Mouse (Mus musculus): ENCODE results near the gene Dcaf1. TPM values are rescaled to one million over a fixed set of nuclear protein-coding genes. Genes with fewer than 3 reads are reported as not detected.

The Dcaf1 gene
- polyA plus RNA-seq, 1 experiment, result 26.2 TPM

DNA sequence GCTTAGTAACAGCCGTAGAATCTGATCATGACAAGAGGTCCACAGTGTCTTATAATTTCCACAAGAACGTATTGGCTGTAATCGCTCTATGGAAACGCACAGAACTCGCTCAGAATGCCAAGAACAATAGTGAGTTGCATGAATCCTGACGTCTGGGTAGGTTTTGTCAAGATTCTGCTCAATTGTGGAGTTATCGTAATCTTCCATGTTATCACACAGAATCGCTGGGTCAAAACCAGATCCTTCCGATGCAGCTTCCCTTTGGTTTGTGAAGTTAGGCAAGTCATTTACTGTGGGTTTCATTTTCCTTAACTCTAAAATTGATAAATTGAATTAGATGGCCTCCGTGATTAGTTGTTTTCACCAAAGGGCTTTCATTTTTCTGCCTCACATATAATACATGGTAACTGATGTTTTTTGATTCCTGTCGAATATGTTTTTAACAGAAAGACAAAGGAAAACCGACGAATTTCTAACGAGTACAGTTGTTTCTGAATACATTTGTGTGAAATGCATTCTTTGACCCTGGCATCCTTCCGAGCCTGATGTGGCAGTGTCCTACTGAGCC lies 540 bp upstream of the Dcaf1 start:
- 35% methylated on average over 15 of the region's 15 CpGs for WGBS
- Histone ChIP-seq H3K4me3 (replicated peaks; ENCODE audit: insufficient read depth, low read depth, low read length) (peak overlapping the region; percentile 62), H3K4me1 (ENCODE audit: control insufficient read depth, insufficient read depth, low read length) (peaks cover 2% of the 10 kb centered on the region; the same call in 1 of the 2 replicates), H3K27me3 (ENCODE audit: control insufficient read depth, insufficient read depth, low read length) (no peaks in the 10 kb centered on the region), H3K27ac (ENCODE audit: insufficient read depth, low read length) (no peak overlapping the region)
- TF ChIP-seq POLR2A (IDR thresholded peaks at IDR 0.05; ENCODE audit: borderline replicate concordance, insufficient read depth, low read length) (no peak; the same call in 1 of the 2 replicates), CTCF (IDR thresholded peaks at IDR 0.05; ENCODE audit: borderline replicate concordance, insufficient read depth, low read depth, low read length) (no peak)
- peak; percentile 14 to 19 for DNase-seq

DNA sequence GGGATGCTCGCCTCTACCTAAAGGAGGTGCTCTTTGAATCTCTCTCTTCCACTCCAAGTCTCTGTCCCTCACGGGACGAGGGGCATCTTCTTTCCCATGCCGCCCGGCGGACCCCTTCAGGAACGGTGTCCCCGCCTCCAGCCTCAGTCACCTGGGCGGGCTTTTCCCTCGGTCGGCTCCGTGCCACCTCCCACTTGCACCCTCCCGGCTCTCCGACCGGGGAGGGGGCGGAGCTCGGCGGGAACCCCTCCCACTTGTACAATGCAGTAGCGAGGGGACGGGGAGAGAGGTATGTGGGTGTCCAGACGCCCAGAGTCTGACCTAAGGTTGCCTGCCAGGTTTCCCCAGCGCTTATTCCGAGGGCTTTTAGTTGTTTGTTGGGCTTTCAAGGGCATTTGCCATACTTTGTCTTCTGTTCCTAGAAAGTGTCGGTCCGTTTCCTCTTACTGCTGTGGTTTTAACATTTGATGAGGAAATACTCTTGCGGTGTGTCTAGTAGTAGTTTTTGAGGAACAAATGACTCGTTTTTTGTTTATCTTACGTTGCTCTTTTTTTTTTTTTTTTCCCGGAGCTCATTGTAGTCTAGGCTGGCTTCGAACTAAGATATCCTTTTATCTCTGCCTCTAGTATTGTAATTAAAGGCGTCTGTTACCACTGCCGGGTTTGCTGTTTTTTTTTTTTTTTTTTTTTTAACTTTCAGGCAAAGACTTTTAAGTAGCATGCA lies 869 bp downstream of the Dcaf1 start:
- peak; percentile 70 to 72 for DNase-seq
- WGBS, result 2% methylated on average over 32 of the region's 32 CpGs
- TF ChIP-seq CTCF (IDR thresholded peaks at IDR 0.05; ENCODE audit: borderline replicate concordance, insufficient read depth, low read depth, low read length), result no peak
- no peak for TF ChIP-seq POLR2A (IDR thresholded peaks at IDR 0.05; ENCODE audit: borderline replicate concordance, insufficient read depth, low read length)
- Histone ChIP-seq H3K27ac (ENCODE audit: insufficient read depth, low read length) (no peak overlapping the region), H3K4me3 (replicated peaks; ENCODE audit: insufficient read depth, low read depth, low read length) (peak overlapping the region; percentile 62), H3K4me1 (ENCODE audit: control insufficient read depth, insufficient read depth, low read length) (peaks cover 2% of the 10 kb centered on the region; the same call in 1 of the 2 replicates), H3K27me3 (ENCODE audit: control insufficient read depth, insufficient read depth, low read length) (no peaks in the 10 kb centered on the region)

DNA sequence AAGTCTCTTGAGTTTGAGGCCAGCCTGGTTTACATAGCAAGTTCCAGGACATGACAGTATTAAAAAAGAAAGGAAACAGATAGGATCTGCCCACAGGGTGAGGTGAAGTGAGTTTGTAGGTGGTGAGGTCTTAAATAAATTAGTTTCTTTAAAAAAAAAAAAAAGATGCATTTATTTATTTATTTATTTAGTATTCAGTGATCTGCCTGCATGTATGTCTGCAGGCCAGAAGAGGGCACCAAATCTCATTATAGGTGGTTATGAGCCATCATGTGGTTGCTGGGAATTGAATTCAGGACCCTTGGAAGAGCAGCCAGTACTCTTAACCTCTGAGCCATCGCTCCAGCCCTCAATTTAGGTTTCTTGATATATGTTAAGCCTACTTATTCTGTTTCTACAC lies 18.9 kb downstream of the Dcaf1 start:
- WGBS, result 96% methylated on average over 1 of the region's 1 CpGs
- Histone ChIP-seq H3K4me3 (replicated peaks; ENCODE audit: insufficient read depth, low read depth, low read length) (no peak overlapping the region), H3K4me1 (ENCODE audit: control insufficient read depth, insufficient read depth, low read length) (no peaks in the 10 kb centered on the region), H3K27ac (ENCODE audit: insufficient read depth, low read length) (no peak overlapping the region), H3K27me3 (ENCODE audit: control insufficient read depth, insufficient read depth, low read length) (no peaks in the 10 kb centered on the region)
- TF ChIP-seq POLR2A (IDR thresholded peaks at IDR 0.05; ENCODE audit: borderline replicate concordance, insufficient read depth, low read length) (no peak), CTCF (IDR thresholded peaks at IDR 0.05; ENCODE audit: borderline replicate concordance, insufficient read depth, low read depth, low read length) (no peak)
- DNase-seq, result no peak

DNA sequence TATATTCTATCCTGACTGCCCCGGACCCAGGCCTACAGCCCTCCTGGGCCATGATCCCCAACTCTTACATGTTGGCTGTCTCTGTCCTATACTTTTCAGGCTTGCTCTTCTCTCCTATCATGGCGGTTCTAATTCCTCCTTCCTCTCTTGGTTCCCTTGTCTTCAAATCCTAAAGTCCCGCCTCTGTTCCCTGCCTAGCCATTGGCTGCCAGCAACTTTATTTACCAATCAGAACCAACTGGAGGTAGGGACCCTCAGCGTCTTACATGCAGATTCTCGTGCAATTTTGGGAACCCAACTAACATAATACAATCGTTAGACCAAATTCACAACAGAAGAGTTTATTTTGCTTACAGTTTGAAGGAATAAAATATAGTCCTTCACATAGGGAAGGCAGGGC lies 21.1 kb downstream of the Dcaf1 start:
- TF ChIP-seq CTCF (IDR thresholded peaks at IDR 0.05; ENCODE audit: borderline replicate concordance, insufficient read depth, low read depth, low read length) (no peak), POLR2A (IDR thresholded peaks at IDR 0.05; ENCODE audit: borderline replicate concordance, insufficient read depth, low read length) (no peak)
- Histone ChIP-seq H3K4me3 (replicated peaks; ENCODE audit: insufficient read depth, low read depth, low read length) (no peak overlapping the region), H3K4me1 (ENCODE audit: control insufficient read depth, insufficient read depth, low read length) (no peaks in the 10 kb centered on the region), H3K27me3 (ENCODE audit: control insufficient read depth, insufficient read depth, low read length) (no peaks in the 10 kb centered on the region), H3K27ac (ENCODE audit: insufficient read depth, low read length) (no peak overlapping the region)
- WGBS, result 90% methylated on average over 6 of the region's 6 CpGs
- no peak for DNase-seq

DNA sequence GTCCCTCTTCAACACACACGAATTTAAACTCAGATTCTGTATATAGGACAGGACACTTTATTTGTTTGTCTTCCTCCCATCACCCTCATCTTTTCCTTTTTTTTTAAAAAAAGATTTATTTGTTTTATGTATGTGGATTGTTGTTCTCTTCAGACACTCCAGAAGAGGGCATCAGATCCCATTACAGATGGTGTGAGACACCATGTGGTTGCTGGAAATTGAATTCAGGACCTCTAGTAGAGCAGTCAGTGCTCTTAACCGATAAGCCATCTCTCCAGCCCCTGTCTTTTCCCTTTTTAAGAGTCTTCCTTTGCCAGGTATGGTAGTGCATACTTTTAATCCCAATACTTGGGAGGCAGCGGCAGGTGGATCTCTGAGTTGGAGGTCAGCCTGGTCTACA lies 35.0 kb downstream of the Dcaf1 start:
- TF ChIP-seq POLR2A (IDR thresholded peaks at IDR 0.05; ENCODE audit: borderline replicate concordance, insufficient read depth, low read length) (no peak), CTCF (IDR thresholded peaks at IDR 0.05; ENCODE audit: borderline replicate concordance, insufficient read depth, low read depth, low read length) (no peak)
- H3K27ac ChIP-seq (ENCODE audit: insufficient read depth, low read length), result no peak overlapping the region
- 74% methylated on average over 3 of the region's 3 CpGs for WGBS
- no peaks in the 10 kb centered on the region for H3K27me3 ChIP-seq (ENCODE audit: control insufficient read depth, insufficient read depth, low read length)
- no peak overlapping the region for H3K4me3 ChIP-seq (replicated peaks; ENCODE audit: insufficient read depth, low read depth, low read length)
- no peaks in the 10 kb centered on the region for H3K4me1 ChIP-seq (ENCODE audit: control insufficient read depth, insufficient read depth, low read length)
- no peak for DNase-seq

DNA sequence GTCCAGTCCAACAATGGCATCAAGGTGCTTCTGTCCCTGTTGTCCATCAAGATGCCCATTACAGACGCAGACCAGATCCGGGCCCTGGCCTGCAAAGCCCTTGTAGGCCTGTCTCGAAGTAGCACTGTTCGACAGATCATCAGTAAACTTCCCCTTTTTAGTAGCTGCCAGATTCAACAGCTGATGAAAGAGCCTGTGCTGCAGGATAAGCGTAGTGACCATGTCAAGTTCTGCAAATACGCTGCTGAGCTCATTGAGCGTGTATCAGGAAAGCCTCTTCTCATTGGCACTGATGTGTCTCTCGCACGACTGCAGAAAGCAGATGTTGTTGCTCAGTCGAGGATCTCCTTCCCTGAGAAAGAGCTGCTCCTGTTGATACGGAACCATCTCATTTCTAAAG lies 36.4 kb downstream of the Dcaf1 start:
- no peak for DNase-seq
- TF ChIP-seq CTCF (IDR thresholded peaks at IDR 0.05; ENCODE audit: borderline replicate concordance, insufficient read depth, low read depth, low read length), result no peak
- TF ChIP-seq POLR2A (IDR thresholded peaks at IDR 0.05; ENCODE audit: borderline replicate concordance, insufficient read depth, low read length), result no peak

DNA sequence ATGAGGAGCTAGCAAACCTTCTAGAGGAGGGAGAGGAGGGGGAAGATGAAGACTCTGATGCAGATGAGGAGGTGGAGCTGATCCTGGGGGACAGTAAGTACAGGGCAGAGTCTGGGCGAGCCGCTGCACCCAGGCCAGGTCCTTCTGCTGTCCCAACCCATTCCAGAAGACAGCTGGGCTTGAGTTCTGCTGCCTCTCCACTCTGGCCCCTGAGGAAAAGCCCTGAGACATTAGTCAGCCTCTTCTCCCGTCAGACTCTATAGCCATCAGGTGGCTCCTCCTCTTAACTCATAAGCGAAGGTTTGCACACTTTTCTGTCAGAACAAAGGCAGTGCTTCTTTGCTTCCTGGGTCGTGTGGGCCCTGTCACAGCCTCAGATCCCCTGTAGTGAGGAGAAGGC lies 52.5 kb downstream of the Dcaf1 start:
- WGBS, result 79% methylated on average over 5 of the region's 5 CpGs

More for the DNA sequence above, 36.4 kb downstream of the Dcaf1 start:
- no peaks in the 10 kb centered on the region for H3K27me3 ChIP-seq (ENCODE audit: control insufficient read depth, insufficient read depth, low read length)
- H3K4me1 ChIP-seq (ENCODE audit: control insufficient read depth, insufficient read depth, low read length), result no peaks in the 10 kb centered on the region
- H3K4me3 ChIP-seq (replicated peaks; ENCODE audit: insufficient read depth, low read depth, low read length), result no peak overlapping the region
- WGBS, result 88% methylated on average over 11 of the region's 11 CpGs
- no peak overlapping the region for H3K27ac ChIP-seq (ENCODE audit: insufficient read depth, low read length)

DNA sequence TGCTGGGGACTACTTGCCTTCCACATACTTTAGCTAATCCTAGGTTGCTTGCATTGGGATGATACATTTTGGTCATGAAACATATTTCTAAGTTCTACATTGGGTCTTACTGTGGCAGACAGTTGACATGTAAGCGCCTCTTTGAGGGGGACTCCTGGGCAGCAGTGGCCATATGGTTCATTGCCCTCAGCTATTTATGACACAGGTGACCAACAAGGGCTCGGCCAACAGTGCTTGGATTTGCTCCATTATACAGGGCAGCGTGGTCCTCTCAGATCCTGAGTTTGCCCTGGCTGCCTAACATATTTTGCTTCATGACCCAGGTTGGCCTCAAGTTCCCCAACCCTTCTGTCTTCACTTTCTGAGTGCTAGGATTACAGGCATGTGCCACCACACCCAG lies 55.0 kb downstream of the Dcaf1 start:
- Histone ChIP-seq H3K27me3 (ENCODE audit: control insufficient read depth, insufficient read depth, low read length) (no peaks in the 10 kb centered on the region), H3K4me3 (replicated peaks; ENCODE audit: insufficient read depth, low read depth, low read length) (no peak overlapping the region), H3K27ac (ENCODE audit: insufficient read depth, low read length) (no peak overlapping the region), H3K4me1 (ENCODE audit: control insufficient read depth, insufficient read depth, low read length) (peaks cover 4% of the 10 kb centered on the region)
- WGBS, result 15% methylated on average over 3 of the region's 3 CpGs
- peak in 1 of 2 experiments; percentile 43 for DNase-seq
- TF ChIP-seq CTCF (IDR thresholded peaks at IDR 0.05; ENCODE audit: borderline replicate concordance, insufficient read depth, low read depth, low read length), result no peak
- TF ChIP-seq POLR2A (IDR thresholded peaks at IDR 0.05; ENCODE audit: borderline replicate concordance, insufficient read depth, low read length), result no peak

More for the DNA sequence above, 52.5 kb downstream of the Dcaf1 start:
- Histone ChIP-seq H3K4me3 (replicated peaks; ENCODE audit: insufficient read depth, low read depth, low read length) (no peak overlapping the region), H3K27me3 (ENCODE audit: control insufficient read depth, insufficient read depth, low read length) (no peaks in the 10 kb centered on the region), H3K4me1 (ENCODE audit: control insufficient read depth, insufficient read depth, low read length) (peaks cover 4% of the 10 kb centered on the region), H3K27ac (ENCODE audit: insufficient read depth, low read length) (no peak overlapping the region)
- no peak for DNase-seq
- TF ChIP-seq CTCF (IDR thresholded peaks at IDR 0.05; ENCODE audit: borderline replicate concordance, insufficient read depth, low read depth, low read length) (no peak), POLR2A (IDR thresholded peaks at IDR 0.05; ENCODE audit: borderline replicate concordance, insufficient read depth, low read length) (no peak)

Data from cerebellum, adult 2 months (tissue).